Mouse (Mus musculus): ENCODE data around the gene Gm10644.
"Not testable (repeated sequence)": the region's sequence is repeated elsewhere in the genome, so short reads cannot be mapped to it uniquely, and the experiment has no call there.

Gm10644 gene

GRCm38 (mm10) chr8:83955106-83955957 is at the start of gene Gm10644, which contains the start of gene Asf1b:
TSS of gene Gm10644 (minus strand) at chr8:83955205.
TSS of gene Asf1b (plus strand) at chr8:83955507.
- DNase-seq (ENCODE audit: low read depth) = peak; percentile 100

GRCm38 (mm10) chr8:84004533-84005201 is 49.7 kb upstream of the Gm10644 start:
- DNase-seq (ENCODE audit: low read depth) = peak; percentile 99

GRCm38 (mm10) chr8:84003612-84004246 is 48.7 kb upstream of the Gm10644 start:
- DNase-seq (ENCODE audit: low read depth) = peak; percentile 36

- DNase-seq (ENCODE audit: low read depth) = peak; percentile 22
Observed at GRCm38 (mm10) chr8:84002957-84003611, 48.1 kb upstream of the Gm10644 start.

GRCm38 (mm10) chr8:84001281-84002000 is 46.4 kb upstream of the Gm10644 start, which contains the start of gene 1700067K01Rik:
TSS of gene 1700067K01Rik (plus strand) at chr8:84001502.
- no peak for DNase-seq (ENCODE audit: low read depth)

GRCm38 (mm10) chr8:83999825-84000224 is 44.8 kb upstream of the Gm10644 start:
- no peak for DNase-seq (ENCODE audit: low read depth)

GRCm38 (mm10) chr8:83999057-83999705 is 44.2 kb upstream of the Gm10644 start:
- no peak for DNase-seq (ENCODE audit: low read depth)

- peak; percentile 84 for DNase-seq (ENCODE audit: low read depth)
Observed at GRCm38 (mm10) chr8:83998231-83999056, 43.4 kb upstream of the Gm10644 start.

GRCm38 (mm10) chr8:83997511-83998141 is 42.6 kb upstream of the Gm10644 start, which contains the start of gene Samd1:
TSS of gene Samd1 (plus strand) at chr8:83997672.
- peak; percentile 68 for DNase-seq (ENCODE audit: low read depth)

- peak; percentile 95 for DNase-seq (ENCODE audit: low read depth)
Observed at GRCm38 (mm10) chr8:83996567-83997505, 41.8 kb upstream of the Gm10644 start.

- no peak for DNase-seq (ENCODE audit: low read depth)
Observed at GRCm38 (mm10) chr8:83995973-83996372, 41.0 kb upstream of the Gm10644 start.

- DNase-seq (ENCODE audit: low read depth) = no peak
Observed at GRCm38 (mm10) chr8:83994030-83994429, 39.0 kb upstream of the Gm10644 start.

- no peak for DNase-seq (ENCODE audit: low read depth)
Observed at GRCm38 (mm10) chr8:83992488-83992887, 37.5 kb upstream of the Gm10644 start.

- DNase-seq (ENCODE audit: low read depth) = no peak
Observed at GRCm38 (mm10) chr8:83990170-83990569, 35.2 kb upstream of the Gm10644 start.

GRCm38 (mm10) chr8:83989243-83989642 is 34.2 kb upstream of the Gm10644 start:
- DNase-seq (ENCODE audit: low read depth) = no peak

- not testable (repeated sequence) for DNase-seq (ENCODE audit: low read depth)
Observed at GRCm38 (mm10) chr8:83983222-83983621, 28.2 kb upstream of the Gm10644 start.

- no peak for DNase-seq (ENCODE audit: low read depth)
Observed at GRCm38 (mm10) chr8:83982449-83982848, 27.4 kb upstream of the Gm10644 start.

GRCm38 (mm10) chr8:83981533-83981932 is 26.5 kb upstream of the Gm10644 start:
- no peak for DNase-seq (ENCODE audit: low read depth)
